Mouse (Mus musculus): ENCODE measurements around the gene Gm14419.
"Not testable (repeated sequence)": the region's sequence is repeated elsewhere in the genome, so short reads cannot be mapped to it uniquely, and the experiment has no call there.

Gm14419 gene

DNA sequence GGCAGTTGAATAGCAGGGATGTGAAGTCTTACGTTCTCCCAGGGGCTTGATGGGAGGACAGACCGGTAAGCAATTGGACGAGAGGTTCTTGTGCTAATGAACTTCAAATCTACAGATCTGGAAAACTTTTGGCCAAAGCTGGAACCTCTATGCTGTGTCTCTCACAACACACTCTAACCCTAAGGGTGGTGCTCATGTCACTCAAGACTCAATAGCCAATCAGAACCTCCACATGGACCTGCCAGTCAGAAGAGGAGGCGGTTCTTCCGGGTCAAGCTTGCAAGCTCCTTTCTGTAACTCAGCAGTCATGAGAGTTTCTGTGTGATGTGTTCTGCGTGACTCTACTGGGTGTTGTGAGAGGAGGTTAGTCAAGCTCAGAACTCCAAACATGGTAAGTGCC, at the start of gene Gm14419:
Gene Gm14419, plus strand, starts transcription at position 301 of the 400 bp plus-strand sequence.
- not testable (repeated sequence) for DNase-seq

Measured in kidney, postnatal 25 days (tissue).